Mouse (Mus musculus): ENCODE measurements at regions not wholly inside any gene's neighbourhood (a gene's known extent, or its start where the extent isn't known, plus 50 kb on each side); places are given as distances from the start of the nearest gene placed in this dataset.

DNA sequence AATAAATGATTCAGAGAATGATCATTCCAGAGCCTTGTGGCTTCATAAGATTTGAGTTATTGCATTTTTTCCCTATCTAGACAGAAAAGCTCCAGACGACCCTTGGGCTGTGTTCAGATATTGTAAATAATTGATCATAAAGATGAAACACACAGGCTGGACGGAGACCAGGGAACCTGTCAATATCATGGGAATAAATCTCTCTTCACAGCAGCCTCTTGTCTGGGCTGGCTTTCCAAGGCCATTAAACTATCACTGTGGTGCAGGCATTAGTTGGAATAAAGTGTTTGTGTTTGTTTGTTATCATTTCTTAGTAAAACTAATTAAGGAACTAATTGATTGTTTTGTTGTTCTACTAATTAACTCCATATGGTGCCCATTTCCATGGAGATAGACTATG lies 533.5 kb downstream of the Cdk5rap2 start:
- H3K79me2 ChIP-seq (ENCODE audit: control insufficient read depth, insufficient read depth, low read length) = no peaks in the 10 kb centered on the region
- no peaks in the 10 kb centered on the region for H3K27me3 ChIP-seq (ENCODE audit: control insufficient read depth, insufficient read depth, low read length)
- no peak overlapping the region for H3K9ac ChIP-seq (ENCODE audit: low read depth, low read length)
- H3K4me3 ChIP-seq (ENCODE audit: insufficient read depth, low read depth, low read length) = no peak overlapping the region
- no peak for TF ChIP-seq CTCF (IDR thresholded peaks at IDR 0.05; ENCODE audit: low read depth, low read length)
- no peak for TF ChIP-seq POLR2A (IDR thresholded peaks at IDR 0.05; ENCODE audit: extremely low read depth, insufficient read depth, low read length)
- no peaks in the 10 kb centered on the region for H3K36me3 ChIP-seq (ENCODE audit: control insufficient read depth, insufficient read depth, low read length)
- H3K27ac ChIP-seq (replicated peaks; ENCODE audit: insufficient read depth, low read depth, low read length) = no peak overlapping the region
- no peak for DNase-seq (ENCODE audit: extremely low read depth, low read depth, low spot score)
- no peaks in the 10 kb centered on the region for H3K4me1 ChIP-seq (ENCODE audit: control insufficient read depth, insufficient read depth, low read length)
- WGBS = 49% methylated on average over 2 of the region's 2 CpGs

DNA sequence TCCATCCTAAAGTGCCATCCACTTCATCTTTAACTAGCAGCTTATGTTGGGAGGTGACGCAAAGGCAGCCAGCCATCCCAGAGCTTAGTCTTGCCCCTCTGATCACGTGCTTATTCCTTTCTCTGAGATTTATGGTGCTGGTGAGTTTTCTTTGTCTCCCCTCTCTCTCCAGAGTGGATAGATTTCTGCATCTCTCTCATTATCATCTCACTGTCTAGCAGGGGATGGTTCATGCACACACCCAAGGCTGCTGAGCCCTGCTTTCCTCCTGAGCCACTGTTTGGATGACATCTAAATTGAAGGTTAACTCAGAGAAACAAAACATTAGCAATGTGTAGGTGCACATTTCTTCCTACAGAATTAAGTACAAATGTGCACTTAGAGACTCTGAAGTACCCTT lies 539.6 kb downstream of the Cdk5rap2 start:
- Histone ChIP-seq H3K79me2 (ENCODE audit: control insufficient read depth, insufficient read depth, low read length) (no peaks in the 10 kb centered on the region), H3K36me3 (ENCODE audit: control insufficient read depth, insufficient read depth, low read length) (no peaks in the 10 kb centered on the region), H3K4me1 (ENCODE audit: control insufficient read depth, insufficient read depth, low read length) (no peaks in the 10 kb centered on the region), H3K4me3 (ENCODE audit: insufficient read depth, low read depth, low read length) (no peak overlapping the region), H3K27ac (replicated peaks; ENCODE audit: insufficient read depth, low read depth, low read length) (no peak overlapping the region), H3K9ac (ENCODE audit: low read depth, low read length) (no peak overlapping the region), H3K27me3 (ENCODE audit: control insufficient read depth, insufficient read depth, low read length) (no peaks in the 10 kb centered on the region)
- TF ChIP-seq POLR2A (IDR thresholded peaks at IDR 0.05; ENCODE audit: extremely low read depth, insufficient read depth, low read length) (no peak), CTCF (IDR thresholded peaks at IDR 0.05; ENCODE audit: low read depth, low read length) (no peak)
- DNase-seq (ENCODE audit: extremely low read depth, low read depth, low spot score) = no peak
- WGBS = 70% methylated on average over 2 of the region's 2 CpGs

DNA sequence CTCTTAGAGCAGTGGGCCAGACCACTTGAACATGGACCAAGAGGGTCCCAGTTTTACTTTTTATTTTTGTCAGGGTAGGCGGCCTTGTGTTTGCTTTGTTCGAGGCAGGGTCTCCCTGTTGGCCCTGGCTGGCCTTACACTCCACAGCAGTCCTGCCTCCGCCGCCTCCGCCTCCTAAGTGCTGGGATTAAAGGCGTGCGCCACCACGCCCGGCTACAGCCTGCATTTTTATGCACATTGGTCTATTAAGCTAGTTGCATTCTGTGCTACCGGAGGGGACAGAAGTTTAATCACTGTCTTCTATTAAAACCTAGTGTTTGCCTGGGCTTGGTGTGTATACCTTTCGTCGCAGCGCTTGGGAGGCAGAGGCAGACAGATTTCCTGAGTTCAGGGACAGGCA lies 555.2 kb downstream of the Cdk5rap2 start:
- DNase-seq (ENCODE audit: extremely low read depth, low read depth, low spot score) = no peak
- WGBS = 92% methylated on average over 13 of the region's 13 CpGs
- Histone ChIP-seq H3K36me3 (ENCODE audit: control insufficient read depth, insufficient read depth, low read length) (no peaks in the 10 kb centered on the region), H3K4me3 (ENCODE audit: insufficient read depth, low read depth, low read length) (no peak overlapping the region), H3K9ac (ENCODE audit: low read depth, low read length) (no peak overlapping the region), H3K79me2 (ENCODE audit: control insufficient read depth, insufficient read depth, low read length) (no peaks in the 10 kb centered on the region), H3K27ac (replicated peaks; ENCODE audit: insufficient read depth, low read depth, low read length) (no peak overlapping the region), H3K4me1 (ENCODE audit: control insufficient read depth, insufficient read depth, low read length) (no peaks in the 10 kb centered on the region), H3K27me3 (ENCODE audit: control insufficient read depth, insufficient read depth, low read length) (no peaks in the 10 kb centered on the region)
- TF ChIP-seq CTCF (IDR thresholded peaks at IDR 0.05; ENCODE audit: low read depth, low read length) (no peak), POLR2A (IDR thresholded peaks at IDR 0.05; ENCODE audit: extremely low read depth, insufficient read depth, low read length) (no peak)

DNA sequence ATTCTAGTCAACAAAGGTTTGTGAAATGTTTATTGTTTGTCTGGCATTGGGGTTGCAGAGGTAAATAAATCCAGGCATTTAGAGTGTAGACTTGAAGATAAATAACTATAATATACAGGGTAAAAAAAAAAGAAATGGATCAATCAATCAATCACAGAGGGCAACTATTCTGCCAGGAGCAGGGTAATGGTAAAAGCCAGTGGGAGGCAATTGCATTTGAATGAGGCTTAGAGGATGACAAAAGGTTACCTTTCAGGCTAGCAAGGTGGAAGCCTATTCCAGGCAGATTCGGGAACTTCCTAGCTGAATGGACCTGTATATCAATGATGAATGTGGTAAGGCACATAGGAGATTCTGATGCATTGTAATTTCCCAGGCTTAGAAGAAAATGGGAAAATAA lies 557.6 kb downstream of the Cdk5rap2 start:
- H3K36me3 ChIP-seq (ENCODE audit: control insufficient read depth, insufficient read depth, low read length) = no peaks in the 10 kb centered on the region
- no peak overlapping the region for H3K4me3 ChIP-seq (ENCODE audit: insufficient read depth, low read depth, low read length)
- no peak overlapping the region for H3K9ac ChIP-seq (ENCODE audit: low read depth, low read length)
- DNase-seq (ENCODE audit: extremely low read depth, low read depth, low spot score) = no peak
- WGBS = 74% methylated on average over 1 of the region's 1 CpGs
- no peak overlapping the region for H3K27ac ChIP-seq (replicated peaks; ENCODE audit: insufficient read depth, low read depth, low read length)
- H3K4me1 ChIP-seq (ENCODE audit: control insufficient read depth, insufficient read depth, low read length) = no peaks in the 10 kb centered on the region
- TF ChIP-seq CTCF (IDR thresholded peaks at IDR 0.05; ENCODE audit: low read depth, low read length) (no peak), POLR2A (IDR thresholded peaks at IDR 0.05; ENCODE audit: extremely low read depth, insufficient read depth, low read length) (no peak)
- no peaks in the 10 kb centered on the region for H3K27me3 ChIP-seq (ENCODE audit: control insufficient read depth, insufficient read depth, low read length)
- no peaks in the 10 kb centered on the region for H3K79me2 ChIP-seq (ENCODE audit: control insufficient read depth, insufficient read depth, low read length)

DNA sequence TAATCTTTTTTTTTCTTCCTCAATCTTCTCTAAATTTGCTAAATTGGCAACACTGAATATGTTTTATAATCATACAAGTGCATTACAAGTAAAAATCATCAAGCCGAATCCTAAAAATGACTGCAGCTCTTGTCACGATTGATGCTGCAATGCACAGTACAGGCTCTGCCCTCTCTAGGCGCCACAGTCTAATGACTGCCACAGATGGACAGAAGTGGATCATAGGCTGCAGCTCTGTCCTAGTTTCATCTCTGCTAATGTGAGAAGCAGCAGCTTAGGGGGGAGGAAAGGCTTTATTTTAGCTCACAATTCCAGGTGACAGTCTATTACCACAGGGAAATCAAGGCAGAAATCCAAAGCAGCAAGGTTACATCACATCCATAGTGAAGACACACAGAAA lies 560.8 kb downstream of the Cdk5rap2 start:
- no peaks in the 10 kb centered on the region for H3K27me3 ChIP-seq (ENCODE audit: control insufficient read depth, insufficient read depth, low read length)
- TF ChIP-seq POLR2A (IDR thresholded peaks at IDR 0.05; ENCODE audit: extremely low read depth, insufficient read depth, low read length) (no peak), CTCF (IDR thresholded peaks at IDR 0.05; ENCODE audit: low read depth, low read length) (no peak)
- WGBS = 88% methylated on average over 3 of the region's 3 CpGs

DNA sequence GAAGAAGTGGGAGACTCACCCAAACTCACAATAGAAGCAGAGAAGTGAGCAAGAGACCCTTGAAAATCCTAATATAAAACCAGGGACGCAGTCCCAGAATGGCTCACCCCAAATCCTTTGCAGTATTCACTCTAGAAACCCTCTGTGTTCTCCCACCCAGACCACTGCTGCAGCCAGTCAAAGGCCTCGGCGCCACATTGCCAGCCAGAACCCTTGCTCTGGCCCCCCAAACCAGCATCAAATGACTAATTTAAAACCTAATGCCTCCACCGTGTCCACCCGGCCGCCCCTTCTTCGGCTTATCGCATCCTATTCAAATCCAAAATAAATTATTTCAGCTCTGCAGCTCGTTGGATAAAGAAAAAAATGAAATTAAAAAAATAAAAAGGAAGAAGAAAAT lies 570.4 kb downstream of the Cdk5rap2 start:
- no peak for DNase-seq (ENCODE audit: extremely low read depth, low read depth, low spot score)
- Histone ChIP-seq H3K36me3 (ENCODE audit: control insufficient read depth, insufficient read depth, low read length) (no peaks in the 10 kb centered on the region), H3K4me3 (ENCODE audit: insufficient read depth, low read depth, low read length) (no peak overlapping the region), H3K27me3 (ENCODE audit: control insufficient read depth, insufficient read depth, low read length) (no peaks in the 10 kb centered on the region), H3K9ac (ENCODE audit: low read depth, low read length) (no peak overlapping the region), H3K27ac (replicated peaks; ENCODE audit: insufficient read depth, low read depth, low read length) (no peak overlapping the region), H3K4me1 (ENCODE audit: control insufficient read depth, insufficient read depth, low read length) (no peaks in the 10 kb centered on the region), H3K79me2 (ENCODE audit: control insufficient read depth, insufficient read depth, low read length) (no peaks in the 10 kb centered on the region)
- TF ChIP-seq POLR2A (IDR thresholded peaks at IDR 0.05; ENCODE audit: extremely low read depth, insufficient read depth, low read length) (no peak), CTCF (IDR thresholded peaks at IDR 0.05; ENCODE audit: low read depth, low read length) (no peak)
- 78% methylated on average over 9 of the region's 9 CpGs for WGBS

More for the DNA sequence above, 560.8 kb downstream of the Cdk5rap2 start:
- H3K79me2 ChIP-seq (ENCODE audit: control insufficient read depth, insufficient read depth, low read length) = no peaks in the 10 kb centered on the region
- no peaks in the 10 kb centered on the region for H3K36me3 ChIP-seq (ENCODE audit: control insufficient read depth, insufficient read depth, low read length)
- H3K27ac ChIP-seq (replicated peaks; ENCODE audit: insufficient read depth, low read depth, low read length) = no peak overlapping the region
- DNase-seq (ENCODE audit: extremely low read depth, low read depth, low spot score) = no peak
- no peak overlapping the region for H3K4me3 ChIP-seq (ENCODE audit: insufficient read depth, low read depth, low read length)
- no peak overlapping the region for H3K9ac ChIP-seq (ENCODE audit: low read depth, low read length)
- no peaks in the 10 kb centered on the region for H3K4me1 ChIP-seq (ENCODE audit: control insufficient read depth, insufficient read depth, low read length)
